Mouse (Mus musculus): Measurements from ENCODE around the gene Med15. TPM values are rescaled to one million over a fixed set of nuclear protein-coding genes. Genes with fewer than 3 reads are reported as not detected.

Gene Med15
- total and polyA plus RNA-seq, 2 experiments from 2014 or later = 18.6 to 40.2 TPM

GRCm38 (mm10) chr16:17611383-17611782, 121.3 kb downstream of the Med15 start:
- Histone ChIP-seq H3K4me3 (ENCODE audit: low read depth, low read length) (no peak overlapping the region), H3K27me3 (ENCODE audit: control insufficient read depth, insufficient read depth, low read length) (no peaks in the 10 kb centered on the region), H3K4me1 (ENCODE audit: control insufficient read depth, insufficient read depth) (no peaks in the 10 kb centered on the region), H3K36me3 (replicated peaks; ENCODE audit: control insufficient read depth, insufficient read depth, low read length) (no peaks in the 10 kb centered on the region), H3K4me2 (ENCODE audit: low read depth, low read length) (no peak overlapping the region), H3K9me3 (replicated peaks; ENCODE audit: control insufficient read depth, low read length) (no peaks in the 10 kb centered on the region), H3K9ac (replicated peaks; ENCODE audit: low read depth, low read length) (no peak overlapping the region), H3K27ac (ENCODE audit: low read depth) (no peak overlapping the region)
- TF ChIP-seq EP300 (IDR thresholded peaks at IDR 0.05; ENCODE audit: low read depth) = no peak
- no peak for TF ChIP-seq CTCF (IDR thresholded peaks at IDR 0.05; ENCODE audit: low read depth)
- ATAC-seq (ENCODE audit: insufficient read depth, low read depth) (no peak), DNase-seq (ENCODE audit: low spot score) (no peak)
- 64% methylated on average over 4 of the region's 4 CpGs for WGBS

GRCm38 (mm10) chr16:17605684-17606083, 127.0 kb downstream of the Med15 start:
- no peak for DNase-seq (ENCODE audit: low spot score)
- Histone ChIP-seq H3K36me3 (replicated peaks; ENCODE audit: control insufficient read depth, insufficient read depth, low read length) (no peaks in the 10 kb centered on the region), H3K9ac (replicated peaks; ENCODE audit: low read depth, low read length) (no peak overlapping the region), H3K27me3 (ENCODE audit: control insufficient read depth, insufficient read depth, low read length) (no peaks in the 10 kb centered on the region), H3K27ac (ENCODE audit: low read depth) (no peak overlapping the region), H3K9me3 (replicated peaks; ENCODE audit: control insufficient read depth, low read length) (no peaks in the 10 kb centered on the region), H3K4me1 (ENCODE audit: control insufficient read depth, insufficient read depth) (no peaks in the 10 kb centered on the region), H3K4me3 (ENCODE audit: low read depth, low read length) (no peak overlapping the region), H3K4me2 (ENCODE audit: low read depth, low read length) (no peak overlapping the region)
- no peak for ATAC-seq (ENCODE audit: insufficient read depth, low read depth)
- whole genome bisulfite sequencing = 60% methylated on average over 5 of the region's 5 CpGs
- no peak for TF ChIP-seq EP300 (IDR thresholded peaks at IDR 0.05; ENCODE audit: low read depth)
- TF ChIP-seq CTCF (IDR thresholded peaks at IDR 0.05; ENCODE audit: low read depth) = no peak

GRCm38 (mm10) chr16:17604941-17605340, 127.8 kb downstream of the Med15 start:
- no peak for ATAC-seq (ENCODE audit: insufficient read depth, low read depth)

More at GRCm38 (mm10) chr16:17604941-17605340, 127.8 kb downstream of the Med15 start:
- DNase-seq (ENCODE audit: low spot score) = no peak
- no peak overlapping the region for H3K4me2 ChIP-seq (ENCODE audit: low read depth, low read length)
- WGBS = 61% methylated on average over 4 of the region's 4 CpGs
- TF ChIP-seq CTCF (IDR thresholded peaks at IDR 0.05; ENCODE audit: low read depth) (no peak), EP300 (IDR thresholded peaks at IDR 0.05; ENCODE audit: low read depth) (no peak)
- no peaks in the 10 kb centered on the region for H3K27me3 ChIP-seq (ENCODE audit: control insufficient read depth, insufficient read depth, low read length)
- no peak overlapping the region for H3K27ac ChIP-seq (ENCODE audit: low read depth)
- no peaks in the 10 kb centered on the region for H3K36me3 ChIP-seq (replicated peaks; ENCODE audit: control insufficient read depth, insufficient read depth, low read length)
- no peaks in the 10 kb centered on the region for H3K4me1 ChIP-seq (ENCODE audit: control insufficient read depth, insufficient read depth)
- H3K4me3 ChIP-seq (ENCODE audit: low read depth, low read length) = no peak overlapping the region
- no peak overlapping the region for H3K9ac ChIP-seq (replicated peaks; ENCODE audit: low read depth, low read length)
- H3K9me3 ChIP-seq (replicated peaks; ENCODE audit: control insufficient read depth, low read length) = no peaks in the 10 kb centered on the region

Other genes starting within 250 kb of the Med15 start
- gene Aifm3, start 243.3 kb downstream of the Med15 start, total RNA-seq (2014; rRNA removed; ENCODE audit: low replicate concordance) = 0.08 and 0.15 TPM in 2 replicates
- gene Aifm3, start 243.3 kb downstream of the Med15 start, polyA plus RNA-seq (2015; fragmentation: Nextera tagmentation; extraction: Ambion mirVana) = 0.41 and 0.48 TPM in 2 replicates
- 119 and 122 TPM in 2 replicates for gene Lztr1, start 224.2 kb downstream of the Med15 start, total RNA-seq (2014; rRNA removed; ENCODE audit: low replicate concordance)
- 27.2 and 27.4 TPM in 2 replicates for gene Lztr1, start 224.2 kb downstream of the Med15 start, polyA plus RNA-seq (2015; fragmentation: Nextera tagmentation; extraction: Ambion mirVana)
- 40.9 and 49.2 TPM in 2 replicates for gene Thap7, start 201.8 kb downstream of the Med15 start, total RNA-seq (2014; rRNA removed; ENCODE audit: low replicate concordance)
- gene Thap7, start 201.8 kb downstream of the Med15 start, polyA plus RNA-seq (2015; fragmentation: Nextera tagmentation; extraction: Ambion mirVana) = 28.8 and 31.9 TPM in 2 replicates
- gene Lrrc74b, start 171.6 kb downstream of the Med15 start, total RNA-seq (2014; rRNA removed; ENCODE audit: low replicate concordance) = not detected in 2 replicates
- gene Lrrc74b, start 171.6 kb downstream of the Med15 start, polyA plus RNA-seq (2015; fragmentation: Nextera tagmentation; extraction: Ambion mirVana) = 0.10 and 0.44 TPM in 2 replicates
- gene P2rx6, start 171.0 kb downstream of the Med15 start, total RNA-seq (2014; rRNA removed; ENCODE audit: low replicate concordance) = 0.31 TPM in 1 of 2 replicates, not detected in the other
- gene P2rx6, start 171.0 kb downstream of the Med15 start, polyA plus RNA-seq (2015; fragmentation: Nextera tagmentation; extraction: Ambion mirVana) = 0.47 and 0.70 TPM in 2 replicates
- gene Slc7a4, start 149.7 kb downstream of the Med15 start, total RNA-seq (2014; rRNA removed; ENCODE audit: low replicate concordance) = 28.2 and 33.4 TPM in 2 replicates
- gene Slc7a4, start 149.7 kb downstream of the Med15 start, polyA plus RNA-seq (2015; fragmentation: Nextera tagmentation; extraction: Ambion mirVana) = 5.7 and 7.4 TPM in 2 replicates
- 18.2 and 41.1 TPM in 2 replicates for gene Smpd4, start 113.5 kb downstream of the Med15 start, total RNA-seq (2014; rRNA removed; ENCODE audit: low replicate concordance)
- 10.1 and 10.3 TPM in 2 replicates for gene Smpd4, start 113.5 kb downstream of the Med15 start, polyA plus RNA-seq (2015; fragmentation: Nextera tagmentation; extraction: Ambion mirVana)
- gene Ccdc74a, start 86.4 kb downstream of the Med15 start, total RNA-seq (2014; rRNA removed; ENCODE audit: low replicate concordance) = 3.6 TPM in 1 of 2 replicates, not detected in the other
- 1.5 and 2.5 TPM in 2 replicates for gene Ccdc74a, start 86.4 kb downstream of the Med15 start, polyA plus RNA-seq (2015; fragmentation: Nextera tagmentation; extraction: Ambion mirVana)
- gene Klhl22, start 26.7 kb upstream of the Med15 start, total RNA-seq (2014; rRNA removed; ENCODE audit: low replicate concordance) = 42.0 and 47.4 TPM in 2 replicates
- gene Klhl22, start 26.7 kb upstream of the Med15 start, polyA plus RNA-seq (2015; fragmentation: Nextera tagmentation; extraction: Ambion mirVana) = 21.7 and 23.0 TPM in 2 replicates
- 19.3 and 25.4 TPM in 2 replicates for gene Scarf2, start 64.4 kb upstream of the Med15 start, total RNA-seq (2014; rRNA removed; ENCODE audit: low replicate concordance)
- gene Scarf2, start 64.4 kb upstream of the Med15 start, polyA plus RNA-seq (2015; fragmentation: Nextera tagmentation; extraction: Ambion mirVana) = 2.6 and 2.8 TPM in 2 replicates
- gene B830017H08Rik, start 100.2 kb upstream of the Med15 start, total RNA-seq (2014; rRNA removed; ENCODE audit: low replicate concordance) = not detected in 2 replicates
- gene B830017H08Rik, start 100.2 kb upstream of the Med15 start, polyA plus RNA-seq (2015; fragmentation: Nextera tagmentation; extraction: Ambion mirVana) = not detected in 2 replicates
- gene Car15, start 105.5 kb upstream of the Med15 start, total RNA-seq (2014; rRNA removed; ENCODE audit: low replicate concordance) = 0.27 and 1.1 TPM in 2 replicates
- gene Car15, start 105.5 kb upstream of the Med15 start, polyA plus RNA-seq (2015; fragmentation: Nextera tagmentation; extraction: Ambion mirVana) = 0.25 and 0.44 TPM in 2 replicates
- not detected in 2 replicates for gene Gm20518, start 158.8 kb upstream of the Med15 start, total RNA-seq (2014; rRNA removed; ENCODE audit: low replicate concordance)
- gene Gm20518, start 158.8 kb upstream of the Med15 start, polyA plus RNA-seq (2015; fragmentation: Nextera tagmentation; extraction: Ambion mirVana) = 0.05 and 0.07 TPM in 2 replicates
- not detected in 2 replicates for gene Tssk1, start 161.3 kb upstream of the Med15 start, total RNA-seq (2014; rRNA removed; ENCODE audit: low replicate concordance)
- 0.08 and 0.14 TPM in 2 replicates for gene Tssk1, start 161.3 kb upstream of the Med15 start, polyA plus RNA-seq (2015; fragmentation: Nextera tagmentation; extraction: Ambion mirVana)
- gene Dgcr2, start 165.7 kb upstream of the Med15 start, total RNA-seq (2014; rRNA removed; ENCODE audit: low replicate concordance) = 61.8 and 78.5 TPM in 2 replicates
- gene Dgcr2, start 165.7 kb upstream of the Med15 start, polyA plus RNA-seq (2015; fragmentation: Nextera tagmentation; extraction: Ambion mirVana) = 30.4 and 31.9 TPM in 2 replicates
- not detected in 2 replicates for gene Tssk2, start 165.7 kb upstream of the Med15 start, total RNA-seq (2014; rRNA removed; ENCODE audit: low replicate concordance)
- gene Tssk2, start 165.7 kb upstream of the Med15 start, polyA plus RNA-seq (2015; fragmentation: Nextera tagmentation; extraction: Ambion mirVana) = not detected in 2 replicates
- gene Ess2, start 178.5 kb upstream of the Med15 start, total RNA-seq (2014; rRNA removed; ENCODE audit: low replicate concordance) = 25.4 and 28.3 TPM in 2 replicates
- gene Ess2, start 178.5 kb upstream of the Med15 start, polyA plus RNA-seq (2015; fragmentation: Nextera tagmentation; extraction: Ambion mirVana) = 18.5 and 19.4 TPM in 2 replicates
- gene Gsc2, start 182.2 kb upstream of the Med15 start, total RNA-seq (2014; rRNA removed; ENCODE audit: low replicate concordance) = not detected in 2 replicates
- gene Gsc2, start 182.2 kb upstream of the Med15 start, polyA plus RNA-seq (2015; fragmentation: Nextera tagmentation; extraction: Ambion mirVana) = not detected in 2 replicates
- 38.2 and 46.8 TPM in 2 replicates for gene Slc25a1, start 195.3 kb upstream of the Med15 start, total RNA-seq (2014; rRNA removed; ENCODE audit: low replicate concordance)
- 14.8 and 17.5 TPM in 2 replicates for gene Slc25a1, start 195.3 kb upstream of the Med15 start, polyA plus RNA-seq (2015; fragmentation: Nextera tagmentation; extraction: Ambion mirVana)
- not detected in 2 replicates for gene Vpreb2, start 247.5 kb upstream of the Med15 start, total RNA-seq (2014; rRNA removed; ENCODE audit: low replicate concordance)
- not detected in 2 replicates for gene Vpreb2, start 247.5 kb upstream of the Med15 start, polyA plus RNA-seq (2015; fragmentation: Nextera tagmentation; extraction: Ambion mirVana)